7 mouse cellular contexts compared by ENCODE assay signal in the genomic region with DNA sequence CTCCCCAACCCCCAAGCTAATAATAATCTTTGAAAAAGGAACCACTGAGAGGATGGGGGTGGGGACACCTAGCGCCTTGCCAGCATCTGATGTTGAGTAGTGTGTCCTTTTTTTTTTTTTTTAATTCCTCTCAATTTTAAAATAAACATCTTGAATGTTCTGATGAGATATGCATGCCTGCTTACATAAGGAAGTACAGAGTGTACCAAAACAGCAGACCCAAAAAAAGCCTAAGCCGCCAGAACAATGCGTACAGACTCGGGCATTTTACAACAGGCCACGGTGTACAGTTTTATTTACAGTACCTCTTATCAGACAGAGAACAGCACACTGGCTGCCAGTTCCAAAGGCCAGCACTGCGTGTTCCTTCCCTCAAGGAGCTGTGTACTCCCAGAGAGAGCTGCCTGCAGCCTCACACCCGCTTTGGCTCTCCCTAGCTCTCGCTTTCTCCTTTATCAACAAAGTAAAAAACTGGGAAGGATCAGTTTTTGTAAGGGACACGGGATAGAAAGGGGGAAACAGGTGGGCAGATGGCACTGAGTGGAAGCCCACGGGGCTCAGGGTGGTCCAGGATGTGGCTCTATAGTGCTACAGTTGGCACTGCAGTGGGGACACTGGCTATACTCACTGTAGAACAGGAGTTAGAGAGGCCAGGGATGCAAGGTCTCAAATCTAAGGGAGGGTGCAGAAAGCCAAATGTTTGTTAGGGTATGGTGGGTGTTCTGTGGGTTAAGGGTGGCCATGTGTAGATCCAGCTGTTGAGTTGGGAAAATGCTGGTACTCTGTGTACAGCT.
A peak's percentile ranks its signal among the peaks of the same experiment; 100 is the strongest.
DNase-seq lines count a peak whose midpoint lies in the region; ATAC-seq and TF ChIP-seq lines count a peak whose summit lies in the region.

No protein-coding gene starts in this region.

- no peaks in the 10 kb centered on the region for H3K27me3 ChIP-seq in intestine, embryonic 16.5 days (replicated peaks; ENCODE audit: control insufficient read depth, insufficient read depth, low read length)
- peaks cover 15% of the 10 kb centered on the region; the same call in 1 of the 2 replicates for H3K27me3 ChIP-seq in liver, embryonic 12.5 days (replicated peaks)

- no peak for TF ChIP-seq CTCF in olfactory bulb, adult 2 months (IDR thresholded peaks at IDR 0.05; ENCODE audit: insufficient read depth, low read depth, low read length)

- H3K27ac ChIP-seq in intestine, embryonic 16.5 days (ENCODE audit: low read length), result peak overlapping the region; percentile 89
- H3K27ac ChIP-seq in liver, embryonic 12.5 days, result peak overlapping the region; percentile 53
- peak overlapping the region; percentile 84 for H3K27ac ChIP-seq in olfactory bulb, adult 2 months (ENCODE audit: insufficient read depth, low read depth, low read length)

- H3K9ac ChIP-seq in intestine, embryonic 16.5 days (ENCODE audit: low read depth, low read length), result peak overlapping the region; percentile 58; the same call in 1 of the 2 replicates
- peak overlapping the region; percentile 24; the same call in 1 of the 2 replicates for H3K9ac ChIP-seq in liver, embryonic 12.5 days

- H3K4me2 ChIP-seq in intestine, embryonic 16.5 days (ENCODE audit: low read depth, low read length), result peak overlapping the region; percentile 30; the same call in 1 of the 2 replicates
- H3K4me2 ChIP-seq in liver, embryonic 12.5 days, result peak overlapping the region; percentile 34

- H3K36me3 ChIP-seq in intestine, embryonic 16.5 days (ENCODE audit: control insufficient read depth, insufficient read depth, low read length), result no peaks in the 10 kb centered on the region
- H3K36me3 ChIP-seq in liver, embryonic 12.5 days, result no peaks in the 10 kb centered on the region

- peaks cover 16% of the 10 kb centered on the region for H3K4me1 ChIP-seq in intestine, embryonic 16.5 days (ENCODE audit: control insufficient read depth, insufficient read depth, low read length)
- peaks cover 18% of the 10 kb centered on the region for H3K4me1 ChIP-seq in liver, embryonic 12.5 days
- peaks cover 33% of the 10 kb centered on the region for H3K4me1 ChIP-seq in olfactory bulb, adult 2 months (ENCODE audit: control insufficient read depth, insufficient read depth, low read length)

- no peak for TF ChIP-seq POLR2A in olfactory bulb, adult 2 months (IDR thresholded peaks at IDR 0.05; ENCODE audit: insufficient read depth, low read depth, low read length)

- H3K9me3 ChIP-seq in intestine, embryonic 16.5 days (ENCODE audit: control insufficient read depth, low read length), result no peaks in the 10 kb centered on the region
- no peaks in the 10 kb centered on the region for H3K9me3 ChIP-seq in liver, embryonic 12.5 days (replicated peaks)

- peak; percentile 98 for ATAC-seq in intestine, embryonic 16.5 days
- peak; percentile 78 for ATAC-seq in liver, embryonic 12.5 days

- H3K4me3 ChIP-seq in intestine, embryonic 16.5 days (ENCODE audit: low read length), result no peak overlapping the region
- H3K4me3 ChIP-seq in liver, embryonic 12.5 days, result no peak overlapping the region
- no peak overlapping the region for H3K4me3 ChIP-seq in olfactory bulb, adult 2 months (ENCODE audit: insufficient read depth, low read depth, low read length)

- peak; percentile 59 to 78 for DNase-seq in right cerebral cortex, adult 2 months (ENCODE audit: low spot score in 2 of 2)
- no peak for DNase-seq in right cerebral cortex, postnatal 14 days
- peak; percentile 72 to 81 for DNase-seq in frontal cortex, postnatal 36 days (ENCODE audit: low spot score in 2 of 2)
- DNase-seq in MN1 (ENCODE audit: low spot score), result no peak

- WGBS in intestine, embryonic 16.5 days, result 21% methylated on average over 10 of the region's 10 CpGs
- WGBS in liver, embryonic 12.5 days (ENCODE audit: insufficient replicate concordance), result 17% methylated on average over 10 of the region's 10 CpGs
- 29% methylated on average over 10 of the region's 10 CpGs for WGBS in olfactory bulb, adult 2 months

Comparison
In these comparisons a context has a peak if more than half of its experiments do, and no peak if none do; other contexts are left out.
1. DNase-seq: peak in right cerebral cortex, adult 2 months (2 of 2) and frontal cortex, postnatal 36 days (2 of 2); none in right cerebral cortex, postnatal 14 days (single experiment) and MN1 (single experiment).
2. Peak in every context shown above with its lines, with median percentiles within 50 percentile points of each other: H3K27ac ChIP-seq.